Mouse (Mus musculus): ENCODE data around the gene Arhgef25.
"Not testable (repeated sequence)": the region's sequence is repeated elsewhere in the genome, so short reads cannot be mapped to it uniquely, and the experiment has no call there.

Gene Arhgef25

GRCm38 (mm10) chr10:127138328-127139141 is 51.3 kb downstream of the Arhgef25 start:
- DNase-seq (ENCODE audit: low read depth, low spot score) = no peak

- DNase-seq (ENCODE audit: low read depth, low spot score) = no peak
These were observed 52.0 kb downstream of the Arhgef25 start for GRCm38 (mm10) chr10:127137896-127138295.

- peak; percentile 91 for DNase-seq (ENCODE audit: low read depth, low spot score)
These were observed 53.4 kb downstream of the Arhgef25 start for GRCm38 (mm10) chr10:127136510-127136909.

- DNase-seq (ENCODE audit: low read depth, low spot score) = peak; percentile 81
These were observed 54.6 kb downstream of the Arhgef25 start for GRCm38 (mm10) chr10:127135118-127135836.

- DNase-seq (ENCODE audit: low read depth, low spot score) = not testable (repeated sequence)
These were observed 55.4 kb downstream of the Arhgef25 start for GRCm38 (mm10) chr10:127134394-127135035.
